Mouse (Mus musculus) neural tube, embryonic 12.5 days (tissue): ENCODE measurements around the gene Rab27a. TPM values are rescaled to one million over a fixed set of nuclear protein-coding genes. Genes with fewer than 3 reads are reported as not detected.

Source experiments
- ATAC-seq: fragments of 200-750 bp; cut with Nextera tagmentation; 2 replicates; pipeline ENCODE4 v1.8.0; 2017; ENCODE audit warnings: low read depth, mild to moderate bottlenecking, moderate TSS enrichment, moderate library complexity; ENCODE audit not compliant: low FRiP score
- H3K27ac ChIP-seq: fragments of 300-500 bp; sonication (generic); 2 replicates; pipeline ENCODE4 v1.5.1; 2016
- H3K27me3 ChIP-seq: fragments of 300-500 bp; sonication (generic); replicated peaks from 2 replicates; pipeline ENCODE4 v1.6.1; 2016; ENCODE audit warnings: mild to moderate bottlenecking
- H3K36me3 ChIP-seq: fragments of 300-500 bp; sonication (generic); 2 replicates; pipeline ENCODE4 v1.6.1; 2016; ENCODE audit warnings: mild to moderate bottlenecking
- H3K4me1 ChIP-seq: fragments of 300-500 bp; sonication (generic); 2 replicates; pipeline ENCODE4 v1.6.1; 2016
- H3K4me2 ChIP-seq: fragments of 300-500 bp; sonication (generic); replicated peaks from 2 replicates; pipeline ENCODE4 v1.6.1; 2016; ENCODE audit warnings: mild to moderate bottlenecking
- H3K4me3 ChIP-seq: fragments of 300-500 bp; sonication (generic); 2 replicates; pipeline ENCODE4 v1.5.1; 2016
- H3K9ac ChIP-seq: fragments of 300-500 bp; sonication (generic); 2 replicates; pipeline ENCODE4 v1.6.1; 2016; ENCODE audit warnings: mild to moderate bottlenecking
- H3K9me3 ChIP-seq: fragments of 300-500 bp; sonication (generic); 2 replicates; pipeline ENCODE4 v1.6.1; 2016; ENCODE audit warnings: mild to moderate bottlenecking
- WGBS: fragments of 180-500 bp; shearing (Covaris S2); methylation state at CpG from one replicate; pipeline ENCODE4 v1.1.7; 2016; 5-methylcytosine and 5-hydroxymethylcytosine counted together
- microRNA-seq: library from miRNA; unstranded; fragments of <30 nt; microRNA quantifications from one replicate; pipeline ENCODE4, GENCODE M21; 2017
- polyA plus RNA-seq: library from polyadenylated mRNA; unstranded; fragments of >200 nt; fragmentation: Nextera tagmentation; extraction: Ambion mirVana; gene quantifications from 2 replicates; pipeline ENCODE4 v1.2.1, GENCODE M21; 2016

The Rab27a gene
- polyA plus RNA-seq, 1 experiment from 2014 or later: 1.2 TPM

- no peak overlapping the region for H3K4me2 ChIP-seq
- no peak for ATAC-seq
- H3K9ac ChIP-seq: no peak overlapping the region
- H3K9me3 ChIP-seq: no peaks in the 10 kb centered on the region
- no peak overlapping the region for H3K27ac ChIP-seq
- H3K36me3 ChIP-seq: peaks cover 40% of the 10 kb centered on the region
- WGBS: 88% methylated on average over 4 of the region's 4 CpGs
- H3K4me1 ChIP-seq: no peaks in the 10 kb centered on the region
- H3K27me3 ChIP-seq: no peaks in the 10 kb centered on the region
- H3K4me3 ChIP-seq: no peak overlapping the region
These were observed 85.9 kb downstream of the Rab27a start for GRCm38 (mm10) chr9:73130529-73130928.

- Histone ChIP-seq H3K27ac (no peak overlapping the region), H3K9ac (no peak overlapping the region), H3K4me3 (no peak overlapping the region), H3K9me3 (no peaks in the 10 kb centered on the region), H3K27me3 (no peaks in the 10 kb centered on the region), H3K36me3 (no peaks in the 10 kb centered on the region), H3K4me1 (no peaks in the 10 kb centered on the region), H3K4me2 (no peak overlapping the region)
- 68% methylated on average over 11 of the region's 11 CpGs for WGBS
- ATAC-seq: no peak
These were observed 92.8 kb downstream of the Rab27a start for GRCm38 (mm10) chr9:73137341-73137886.

Small RNAs within 50 kb of the gene (microRNA-seq; reads per million reads assigned to microRNA genes)
- gene Gm27353: not detected

Other genes with a start within 250 kb of the Rab27a start
- 1.2 and 1.5 TPM in 2 replicates for gene Prtg, start 238.0 kb upstream of the Rab27a start, polyA plus RNA-seq
- gene Pygo1, start 119.2 kb upstream of the Rab27a start, polyA plus RNA-seq: 12.0 and 13.0 TPM in 2 replicates
- 2.0 and 2.2 TPM in 2 replicates for gene Dyx1c1, start 86.1 kb upstream of the Rab27a start, polyA plus RNA-seq
- not detected in 2 replicates for gene Gm44503, start 86.0 kb upstream of the Rab27a start, polyA plus RNA-seq
- gene Ccpg1os, start 59.5 kb upstream of the Rab27a start, polyA plus RNA-seq: 21.6 and 25.9 TPM in 2 replicates
- gene Ccpg1, start 59.4 kb upstream of the Rab27a start, polyA plus RNA-seq: 33.3 and 35.5 TPM in 2 replicates
- 9.4 and 13.1 TPM in 2 replicates for gene Pigb, start 4.5 kb upstream of the Rab27a start, polyA plus RNA-seq
- not detected in 2 replicates for gene Khdc3, start 57.0 kb downstream of the Rab27a start, polyA plus RNA-seq
- gene Gm20509, start 57.6 kb downstream of the Rab27a start, polyA plus RNA-seq: not detected in 2 replicates
- gene Rsl24d1, start 68.6 kb downstream of the Rab27a start, polyA plus RNA-seq: 116 TPM in 2 replicates